Mouse (Mus musculus) frontal cortex, adult 2 months (tissue): Measurements from ENCODE around the gene Guca1b. TPM values are rescaled to one million over a fixed set of nuclear protein-coding genes. Genes with fewer than 3 reads are reported as not detected.

Source experiments
- polyA plus RNA-seq: library from polyadenylated mRNA; depleted of rRNA; stranded (reverse); fragments of >200 nt; gene quantifications from 2 replicates; pipeline ENCODE4 v1.2.3, GENCODE M21; 2012; rRNA removed

The Guca1b gene
- polyA plus RNA-seq, 1 experiment = 0.52 TPM

Other genes with a start within 250 kb of the Guca1b start
- 47.0 and 48.9 TPM in 2 replicates for gene Mrps10, start 16.5 kb upstream of the Guca1b start, polyA plus RNA-seq
- gene Guca1a, start 15.2 kb downstream of the Guca1b start, polyA plus RNA-seq = 0.38 and 0.66 TPM in 2 replicates
- gene AI661453, start 51.2 kb downstream of the Guca1b start, polyA plus RNA-seq = 0.23 and 0.24 TPM in 2 replicates
- 0.13 and 0.28 TPM in 2 replicates for gene 1700001C19Rik, start 52.0 kb downstream of the Guca1b start, polyA plus RNA-seq
- gene Taf8, start 116.9 kb downstream of the Guca1b start, polyA plus RNA-seq = 30.5 and 32.6 TPM in 2 replicates
- 34.4 and 36.0 TPM in 2 replicates for gene Ccnd3, start 119.7 kb downstream of the Guca1b start, polyA plus RNA-seq
- 18.0 TPM in 2 replicates for gene Bysl, start 226.1 kb downstream of the Guca1b start, polyA plus RNA-seq
- gene Med20, start 226.2 kb downstream of the Guca1b start, polyA plus RNA-seq = 33.2 and 34.6 TPM in 2 replicates
- 3.5 and 3.7 TPM in 2 replicates for gene Gm20517, start 226.2 kb downstream of the Guca1b start, polyA plus RNA-seq
- gene Usp49, start 245.3 kb downstream of the Guca1b start, polyA plus RNA-seq = 12.4 and 13.1 TPM in 2 replicates